Mouse (Mus musculus) heart, postnatal 14 days (tissue): ENCODE data around the gene Npff. TPM values are rescaled to one million over a fixed set of nuclear protein-coding genes. Genes with fewer than 3 reads are reported as not detected.

Experiments
- total RNA-seq, 2 experiments: library from RNA; stranded (reverse); gene quantifications; 2 replicates each; pipeline ENCODE4 v1.2.3; 2021

Gene Npff
- total RNA-seq, 2 experiments from 2014 or later, result 2.7 to 3.5 TPM

Other genes starting within 250 kb of the Npff start
- gene Mfsd5, start 245.5 kb downstream of the Npff start, total RNA-seq, result 10 to 100 TPM; 16.7 to 19.0 TPM
- 1 to 10 TPM; 3.2 to 4.3 TPM for gene Espl1, start 228.7 kb downstream of the Npff start, total RNA-seq
- 100 to 1,000 TPM; 262 to 287 TPM for gene Pfdn5, start 198.8 kb downstream of the Npff start, total RNA-seq
- 10 to 100 TPM; 21.0 to 24.3 TPM for gene Myg1, start 193.2 kb downstream of the Npff start, total RNA-seq
- 10 to 100 TPM in 1 of 2 experiments, 1 to 10 TPM in 1; 9.5 to 15.2 TPM for gene Aaas, start 174.2 kb downstream of the Npff start, total RNA-seq
- not detected for gene Sp7, start 157.8 kb downstream of the Npff start, total RNA-seq
- 10 to 100 TPM; 47.5 to 52.3 TPM for gene Sp1, start 118.8 kb downstream of the Npff start, total RNA-seq
- 1 to 10 TPM in 1 of 2 experiments, under 1 TPM in 1; 0.66 to 1.0 TPM for gene Amhr2, start 79.6 kb downstream of the Npff start, total RNA-seq
- gene Prr13, start 65.9 kb downstream of the Npff start, total RNA-seq, result 10 to 100 TPM; 21.1 to 21.7 TPM
- gene Pcbp2, start 54.4 kb downstream of the Npff start, total RNA-seq, result 100 to 1,000 TPM; 479 to 482 TPM
- not detected for gene Gm10337, start 21.2 kb downstream of the Npff start, total RNA-seq
- gene Map3k12, start 7.9 kb downstream of the Npff start, total RNA-seq, result 1 to 10 TPM; 4.7 to 4.8 TPM
- 10 to 100 TPM; 38.4 to 46.8 TPM for gene Tarbp2, start 6.8 kb downstream of the Npff start, total RNA-seq
- gene Gm28047, start 100.1 kb upstream of the Npff start, total RNA-seq, result under 1 TPM in 1 of 2 experiments, not detected in 1; 0.83 TPM
- 10 to 100 TPM; 65.2 to 68.8 TPM for gene Atf7, start 100.5 kb upstream of the Npff start, total RNA-seq
- 10 to 100 TPM; 22.8 to 37.2 TPM for gene Atp5g2, start 147.4 kb upstream of the Npff start, total RNA-seq
- gene Calcoco1, start 197.2 kb upstream of the Npff start, total RNA-seq, result 100 to 1,000 TPM in 1 of 2 experiments, 10 to 100 TPM in 1; 89.5 to 104 TPM